In genomic region chr3:31191402-31191801, GRCm38 (mm10) we compare ENCODE assay signal across 18 mouse cellular contexts. TPM values are rescaled to one million over a fixed set of nuclear protein-coding genes. Genes with fewer than 3 reads are reported as not detected.
DNase-seq lines count a peak whose midpoint lies in the region; ATAC-seq lines count a peak whose summit lies in the region.
"Had no signal": no experiment of that assay in that cellular context is flagged by ENCODE, and none has a peak within 500 bp of the region (broad histone marks: within the 10 kb centered on the region; RNA-seq: fewer than 3 reads in every experiment).

No protein-coding gene starts in this region.

- H3K27ac ChIP-seq in kidney, embryonic 16.5 days (ENCODE audit: low read length), result peak overlapping the region; percentile 54; the same call in 1 of the 2 replicates
- H3K27ac ChIP-seq in embryonic facial prominence, embryonic 15.5 days (replicated peaks), result no peak overlapping the region
- no peak overlapping the region for H3K27ac ChIP-seq in limb, embryonic 15.5 days
- H3K27ac ChIP-seq: heart, adult 2 months; neural tube, embryonic 13.5 days had no signal

- H3K36me3 ChIP-seq in kidney, embryonic 16.5 days (ENCODE audit: insufficient read depth, low read length), result no peaks in the 10 kb centered on the region
- H3K36me3 ChIP-seq in embryonic facial prominence, embryonic 15.5 days, result no peaks in the 10 kb centered on the region
- no peaks in the 10 kb centered on the region for H3K36me3 ChIP-seq in limb, embryonic 15.5 days
- H3K36me3 ChIP-seq: neural tube, embryonic 13.5 days had no signal

- intact Hi-C loops in left cerebral cortex, postnatal 10 days (cut with DNase I), result no loop called here

- no peak overlapping the region for H3K4me2 ChIP-seq in kidney, embryonic 16.5 days (replicated peaks; ENCODE audit: low read depth, low read length)
- peak overlapping the region; percentile 18; the same call in 1 of the 2 replicates for H3K4me2 ChIP-seq in embryonic facial prominence, embryonic 15.5 days (replicated peaks)
- peak overlapping the region; percentile 13; the same call in 1 of the 2 replicates for H3K4me2 ChIP-seq in limb, embryonic 15.5 days
- H3K4me2 ChIP-seq: neural tube, embryonic 13.5 days had no signal

- ATAC-seq in kidney, embryonic 16.5 days (ENCODE audit: low FRiP score, low TSS enrichment), result no peak
- no peak for ATAC-seq in embryonic facial prominence, embryonic 15.5 days (ENCODE audit: insufficient number of reproducible peaks, low FRiP score, low TSS enrichment, low read depth)
- no peak for ATAC-seq in limb, embryonic 15.5 days (ENCODE audit: insufficient number of reproducible peaks, low FRiP score, low TSS enrichment, low read depth)
- ATAC-seq: midbrain, embryonic 16.5 days had no signal

- H3K4me3 ChIP-seq in kidney, embryonic 16.5 days (ENCODE audit: low read length), result no peak overlapping the region
- H3K4me3 ChIP-seq in embryonic facial prominence, embryonic 15.5 days (replicated peaks), result no peak overlapping the region
- no peak overlapping the region for H3K4me3 ChIP-seq in limb, embryonic 15.5 days
- H3K4me3 ChIP-seq: heart, adult 2 months; neural tube, embryonic 13.5 days had no signal

- DNase-seq in kidney, postnatal 25 days, result no peak
- peak; percentile 61 for DNase-seq in embryo, embryonic 11 days
- DNase-seq in thymus, postnatal 4 days, result no peak
- no peak for DNase-seq in ovary, postnatal 14 days (ENCODE audit: low spot score)
- DNase-seq in left cerebral cortex, postnatal 10 days (ENCODE audit: extremely low spot score in 1 of 2, low spot score in 2 of 2), result no peak
- DNase-seq: cerebellum, adult 11 months; cerebellum, postnatal 36 days; heart, adult 2 months; heart, postnatal 14 days; kidney, adult 11 months; lung, adult 18-20 months; thymus, adult 18-20 months had no signal

- WGBS in kidney, embryonic 16.5 days, result 38% methylated on average over 10 of the region's 10 CpGs
- 36% methylated on average over 10 of the region's 10 CpGs for WGBS in embryonic facial prominence, embryonic 15.5 days
- WGBS in limb, embryonic 15.5 days, result 23% methylated on average over 10 of the region's 10 CpGs

- H3K9ac ChIP-seq in kidney, embryonic 16.5 days (replicated peaks; ENCODE audit: low read length), result no peak overlapping the region
- H3K9ac ChIP-seq in embryonic facial prominence, embryonic 15.5 days, result no peak overlapping the region
- no peak overlapping the region for H3K9ac ChIP-seq in limb, embryonic 15.5 days
- H3K9ac ChIP-seq: neural tube, embryonic 13.5 days had no signal

- H3K4me1 ChIP-seq in kidney, embryonic 16.5 days (ENCODE audit: insufficient read depth, low read length), result peaks cover 6% of the 10 kb centered on the region; the same call in 1 of the 2 replicates
- H3K4me1 ChIP-seq in embryonic facial prominence, embryonic 15.5 days, result no peaks in the 10 kb centered on the region
- no peaks in the 10 kb centered on the region for H3K4me1 ChIP-seq in limb, embryonic 15.5 days
- H3K4me1 ChIP-seq: neural tube, embryonic 13.5 days had no signal

- H3K9me3 ChIP-seq in kidney, embryonic 16.5 days (ENCODE audit: low read length), result no peaks in the 10 kb centered on the region; the same call in 1 of the 2 replicates
- H3K9me3 ChIP-seq in embryonic facial prominence, embryonic 15.5 days (replicated peaks), result no peaks in the 10 kb centered on the region
- no peaks in the 10 kb centered on the region for H3K9me3 ChIP-seq in limb, embryonic 15.5 days
- H3K9me3 ChIP-seq: neural tube, embryonic 13.5 days had no signal

- no peaks in the 10 kb centered on the region for H3K27me3 ChIP-seq in kidney, embryonic 16.5 days (ENCODE audit: insufficient read depth, low read length)
- no peaks in the 10 kb centered on the region for H3K27me3 ChIP-seq in embryonic facial prominence, embryonic 15.5 days
- no peaks in the 10 kb centered on the region for H3K27me3 ChIP-seq in limb, embryonic 15.5 days
- H3K27me3 ChIP-seq: neural tube, embryonic 13.5 days had no signal

RNA-seq across cellular contexts. Expression of gene Cldn11, which starts 41.7 kb away (rescaled TPM):
- polyA plus RNA-seq in kidney, embryonic 16.5 days (2015; fragmentation: Nextera tagmentation; extraction: Ambion mirVana), result 105 and 119 TPM in 2 replicates
- polyA plus RNA-seq in embryonic facial prominence, embryonic 15.5 days (2015; fragmentation: Nextera tagmentation; extraction: Ambion mirVana), result 16.3 and 34.5 TPM in 2 replicates
- polyA plus RNA-seq in limb, embryonic 15.5 days (2015; fragmentation: Nextera tagmentation; extraction: Ambion mirVana), result 8.3 and 8.7 TPM in 2 replicates
- 10 to 100 TPM; 25.6 to 43.0 TPM for total RNA-seq in left cerebral cortex, postnatal 10 days (2021)
- total RNA-seq: MEL had no signal
